Mouse (Mus musculus): ENCODE data around the gene Man1a.

Gene Man1a

GRCm38 (mm10) chr10:54060587-54060986 lies 15.8 kb downstream of the Man1a start:
- DNase-seq, result no peak

GRCm38 (mm10) chr10:54059679-54060249 lies 16.6 kb downstream of the Man1a start:
- no peak for DNase-seq

GRCm38 (mm10) chr10:54059092-54059496 lies 17.3 kb downstream of the Man1a start:
- DNase-seq, result no peak

GRCm38 (mm10) chr10:54058657-54059056 lies 17.8 kb downstream of the Man1a start:
- DNase-seq, result no peak

GRCm38 (mm10) chr10:54054188-54054587 lies 22.2 kb downstream of the Man1a start:
- no peak for DNase-seq

GRCm38 (mm10) chr10:54047885-54048284 lies 28.5 kb downstream of the Man1a start:
- no peak for DNase-seq

GRCm38 (mm10) chr10:54043358-54043757 lies 33.1 kb downstream of the Man1a start:
- DNase-seq, result no peak

- DNase-seq, result no peak
Measured at GRCm38 (mm10) chr10:54042212-54042840, 34.1 kb downstream of the Man1a start.

- no peak for DNase-seq
Measured at GRCm38 (mm10) chr10:54040261-54041165, 35.9 kb downstream of the Man1a start.

- no peak for DNase-seq
Measured at GRCm38 (mm10) chr10:54039754-54040153, 36.7 kb downstream of the Man1a start.

GRCm38 (mm10) chr10:54038734-54039133 lies 37.7 kb downstream of the Man1a start:
- DNase-seq, result no peak

- no peak for DNase-seq
Measured at GRCm38 (mm10) chr10:54038180-54038579, 38.2 kb downstream of the Man1a start.

GRCm38 (mm10) chr10:54037348-54038010 lies 38.9 kb downstream of the Man1a start:
- DNase-seq, result no peak

GRCm38 (mm10) chr10:54035586-54035985 lies 40.8 kb downstream of the Man1a start:
- no peak for DNase-seq

GRCm38 (mm10) chr10:54034779-54035178 lies 41.6 kb downstream of the Man1a start:
- no peak for DNase-seq

- DNase-seq, result peak in 1 of 2 experiments; percentile 5
Measured at GRCm38 (mm10) chr10:54032316-54033092, 43.9 kb downstream of the Man1a start.

- DNase-seq, result no peak
Measured at GRCm38 (mm10) chr10:54028866-54029265, 47.5 kb downstream of the Man1a start.

GRCm38 (mm10) chr10:54026738-54027427 lies 49.5 kb downstream of the Man1a start:
- DNase-seq, result no peak

GRCm38 (mm10) chr10:54026101-54026500 lies 50.3 kb downstream of the Man1a start:
- DNase-seq, result no peak

- DNase-seq, result no peak
Measured at GRCm38 (mm10) chr10:54017904-54018454, 58.4 kb downstream of the Man1a start.

- no peak for DNase-seq
Measured at GRCm38 (mm10) chr10:54014116-54014758, 62.2 kb downstream of the Man1a start.

Measured in cerebellum, adult 18-20 months (tissue).